Mouse (Mus musculus): ENCODE measurements around the gene Nfia.

DNA sequence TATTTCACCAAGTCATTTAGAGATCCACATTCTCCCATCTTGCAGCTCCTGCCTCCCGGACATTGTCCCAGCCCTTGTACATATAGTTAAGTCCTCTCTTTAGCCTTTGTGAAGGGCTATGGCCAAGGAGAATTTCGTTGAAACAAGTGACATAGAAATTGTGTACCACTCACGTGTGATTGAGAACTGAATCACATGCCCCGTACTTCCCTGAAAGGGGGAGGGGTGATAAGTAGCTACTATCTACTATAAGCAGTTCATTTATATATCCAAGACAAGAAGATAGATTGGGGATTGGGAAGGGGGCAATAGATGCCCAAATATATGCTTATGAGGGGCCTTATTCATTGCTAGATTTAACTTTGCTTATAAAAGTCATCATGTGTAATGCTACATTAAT lies 5.5 kb upstream of the Nfia start:
- TF ChIP-seq CTCF (conservative IDR thresholded peaks at IDR 0.05; ENCODE audit: low read length), result no peak
- TF ChIP-seq POU5F1 (IDR thresholded peaks at IDR 0.05; ENCODE audit: borderline replicate concordance, low read length), result no peak
- no peak for TF ChIP-seq NANOG (IDR thresholded peaks at IDR 0.05; ENCODE audit: borderline replicate concordance, low read length)
